Mouse (Mus musculus): ENCODE measurements around the gene Magt1.
"Not testable (repeated sequence)": the region's sequence is repeated elsewhere in the genome, so short reads cannot be mapped to it uniquely, and the experiment has no call there.

Magt1 gene

GRCm38 (mm10) chrX:106011465-106012159 is at the start of gene Magt1:
TSS of gene Magt1 (minus strand) at chrX:106011906.
- CTCF ChIA-PET: interaction anchor here (0.6 kb wide), 1 partner anchor 175 kb away, joined by 3 read pairs; the partner anchor contains the start of gene Pgk1

DNA sequence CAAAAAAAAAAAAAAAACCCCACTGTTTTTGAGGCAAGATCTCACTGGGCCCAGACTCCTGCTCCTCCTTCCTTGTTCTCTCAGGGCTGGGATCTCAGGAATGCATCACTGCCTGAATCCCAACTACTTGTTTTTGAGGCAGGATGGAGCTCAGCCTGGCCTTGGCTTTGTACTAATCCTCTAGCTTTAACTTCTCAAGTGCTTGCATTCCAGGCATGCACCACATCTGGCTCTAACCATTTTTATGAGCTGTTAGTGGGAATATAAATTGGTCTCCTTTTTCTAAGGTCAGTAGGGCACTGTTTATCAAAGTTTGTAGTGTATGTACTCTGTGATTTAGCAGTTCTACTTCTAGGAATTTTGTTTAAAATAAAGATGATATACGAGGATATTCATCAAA is 36.5 kb upstream of the Magt1 start:
- CTCF ChIA-PET: no interaction called here

DNA sequence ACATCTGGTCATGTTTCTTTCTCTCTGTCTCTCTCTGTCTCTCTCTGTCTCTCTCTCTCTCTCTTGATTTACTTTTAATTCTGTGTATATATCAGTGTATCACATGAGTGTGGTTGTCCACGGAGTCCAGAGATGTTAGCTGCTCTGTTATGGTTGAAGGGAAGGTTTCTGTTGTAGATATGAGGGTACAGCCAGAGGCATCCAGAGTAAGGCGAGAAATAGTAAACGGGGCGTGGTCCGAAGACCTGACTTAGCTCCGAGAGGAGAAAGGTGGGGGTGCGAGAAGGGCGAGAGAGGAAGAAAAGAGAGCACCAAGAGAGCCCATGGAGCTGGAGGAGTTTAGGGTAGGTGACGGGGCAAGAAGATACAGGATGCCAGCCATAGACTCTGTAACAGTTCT is 34.2 kb upstream of the Magt1 start:
- CTCF ChIA-PET: no interaction called here

DNA sequence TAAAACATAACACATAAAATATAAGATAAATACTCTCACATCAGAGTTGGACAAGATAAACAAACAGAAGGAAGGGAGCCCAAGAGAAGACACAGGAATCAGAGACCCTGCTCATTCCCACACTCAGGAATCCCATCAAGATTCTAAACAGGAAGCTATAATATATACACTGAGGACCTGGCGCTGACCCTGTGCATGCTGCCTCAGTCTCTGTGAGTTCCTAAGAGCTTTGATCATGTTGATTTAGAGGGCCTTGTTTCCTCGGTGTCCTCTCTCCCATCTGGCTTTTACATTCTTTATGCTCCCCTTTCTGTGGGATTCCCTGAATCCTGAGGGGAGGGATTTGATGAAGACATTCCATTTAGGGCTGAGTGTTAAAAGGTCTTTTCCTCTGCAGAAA is 33.7 kb upstream of the Magt1 start:
- CTCF ChIA-PET: no interaction called here

DNA sequence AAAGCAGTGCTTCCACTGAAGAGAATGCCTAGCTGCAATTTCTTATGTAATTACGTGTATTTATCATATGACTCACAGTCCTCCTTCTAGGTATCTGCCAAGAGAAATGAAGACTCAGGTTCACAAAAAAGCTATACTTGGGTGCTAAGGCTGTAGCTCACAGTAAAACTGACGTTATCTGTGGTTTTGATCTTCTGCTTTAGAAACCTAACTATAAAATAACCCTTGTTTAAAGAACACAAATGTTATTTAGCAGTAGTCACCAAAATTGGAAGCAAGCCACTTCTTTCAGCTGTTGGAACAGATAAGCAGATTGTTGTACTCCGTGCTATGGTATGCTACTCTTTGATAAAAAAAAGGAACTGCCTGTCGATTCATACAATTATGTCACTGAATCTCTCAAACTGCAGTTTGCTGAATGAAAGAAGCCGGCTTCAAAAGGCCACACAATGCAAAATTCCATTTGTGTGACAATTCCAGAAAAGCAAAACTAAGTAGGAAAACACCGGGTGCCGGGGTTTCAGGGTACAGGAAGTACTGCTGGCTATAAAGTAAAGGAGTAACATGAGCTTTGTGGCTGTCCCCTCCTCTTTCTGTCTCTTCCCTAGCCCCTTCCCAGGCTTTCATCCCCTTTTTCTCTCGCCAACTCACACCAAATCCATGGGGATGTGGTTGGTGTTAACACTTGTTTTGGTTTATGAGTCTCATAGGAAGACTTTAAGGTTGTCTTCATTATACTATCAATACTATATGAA is 32.3 kb upstream of the Magt1 start:
- CTCF ChIA-PET: no interaction called here

GRCm38 (mm10) chrX:106037185-106037752 is 25.6 kb upstream of the Magt1 start:
- CTCF ChIA-PET: no interaction called here

DNA sequence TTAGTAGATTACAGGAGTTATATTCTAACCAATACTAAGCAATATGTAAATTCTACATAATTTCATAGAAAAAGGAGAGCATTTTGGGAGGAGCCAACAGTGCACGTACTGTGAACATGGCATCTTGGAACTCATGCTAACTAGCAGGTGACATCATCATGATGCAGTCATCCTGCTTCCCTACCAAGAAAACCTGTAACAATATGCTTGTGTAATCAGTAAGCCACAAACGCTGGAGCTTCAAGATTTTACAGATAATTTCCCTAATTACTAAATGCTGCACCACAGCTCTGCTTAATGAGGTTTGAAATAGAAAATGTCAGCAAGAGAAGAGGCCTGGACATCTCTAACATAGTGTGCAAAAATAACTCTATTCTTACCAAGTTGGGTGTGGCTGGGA is 24.0 kb upstream of the Magt1 start:
- CTCF ChIA-PET: no interaction called here

- CTCF ChIA-PET: no interaction called here
These were observed 19.4 kb upstream of the Magt1 start for GRCm38 (mm10) chrX:106031124-106031523.

DNA sequence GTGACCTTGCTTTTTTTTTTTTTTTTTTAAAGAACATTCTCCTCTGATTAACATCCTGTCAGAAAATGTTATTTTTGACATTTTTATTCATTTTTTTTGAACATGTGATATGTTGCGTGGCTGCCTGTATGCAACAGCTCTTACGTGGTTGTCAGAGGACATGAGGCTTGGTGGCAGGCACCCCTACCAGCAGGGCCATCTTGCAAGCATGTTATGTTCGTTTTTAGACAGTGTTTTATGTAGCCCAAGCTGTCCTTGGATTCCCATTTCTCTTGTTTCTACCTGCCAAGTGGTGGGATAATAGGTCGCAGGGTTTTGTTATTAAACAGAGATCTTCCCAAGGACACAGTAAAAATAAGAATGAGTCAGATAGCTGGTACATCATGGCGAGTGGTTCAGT is 18.5 kb upstream of the Magt1 start:
- CTCF ChIA-PET: interaction anchor here (0.5 to 0.7 kb wide), 2 partner anchors 123 to 140 kb away, joined by 5 to 9 read pairs; no protein-coding TSS in a partner anchor

DNA sequence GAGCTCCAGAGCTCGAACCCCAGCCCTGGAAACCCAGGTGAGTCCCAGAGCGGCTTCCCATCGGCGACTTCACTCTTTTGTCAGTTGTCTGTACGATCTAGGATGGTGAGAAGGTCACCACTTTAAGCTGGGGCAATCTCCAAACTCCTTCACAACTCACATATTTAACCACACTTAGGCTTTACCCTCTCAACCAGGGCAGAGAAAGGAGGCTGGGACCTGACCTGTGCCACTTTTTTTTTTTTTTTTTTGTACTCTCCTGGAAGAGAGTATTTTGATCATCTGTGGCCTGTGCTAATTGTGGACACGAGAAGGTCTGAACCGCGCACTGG is 15.6 kb upstream of the Magt1 start:
- CTCF ChIA-PET: interaction anchor here (0.5 to 0.7 kb wide), 3 partner anchors 12 to 62 kb away, joined by 3 to 9 read pairs (median 8); no protein-coding TSS in a partner anchor

- CTCF ChIA-PET: interaction anchor here (0.5 to 0.7 kb wide), 3 partner anchors 12 to 146 kb away, joined by 3 to 8 read pairs (median 3); no protein-coding TSS in a partner anchor
These were observed 15.0 kb upstream of the Magt1 start, which contains the start of gene Atp7a for GRCm38 (mm10) chrX:106026418-106027342. TSS of gene Atp7a (plus strand) at chrX:106027276.

GRCm38 (mm10) chrX:106017516-106017915 is 5.8 kb upstream of the Magt1 start:
- CTCF ChIA-PET: no interaction called here

- CTCF ChIA-PET: interaction anchor here (0.7 kb wide), 1 partner anchor 88 kb away, joined by 4 read pairs; no protein-coding TSS in a partner anchor
These were observed 5.4 kb upstream of the Magt1 start for GRCm38 (mm10) chrX:106017102-106017501.

DNA sequence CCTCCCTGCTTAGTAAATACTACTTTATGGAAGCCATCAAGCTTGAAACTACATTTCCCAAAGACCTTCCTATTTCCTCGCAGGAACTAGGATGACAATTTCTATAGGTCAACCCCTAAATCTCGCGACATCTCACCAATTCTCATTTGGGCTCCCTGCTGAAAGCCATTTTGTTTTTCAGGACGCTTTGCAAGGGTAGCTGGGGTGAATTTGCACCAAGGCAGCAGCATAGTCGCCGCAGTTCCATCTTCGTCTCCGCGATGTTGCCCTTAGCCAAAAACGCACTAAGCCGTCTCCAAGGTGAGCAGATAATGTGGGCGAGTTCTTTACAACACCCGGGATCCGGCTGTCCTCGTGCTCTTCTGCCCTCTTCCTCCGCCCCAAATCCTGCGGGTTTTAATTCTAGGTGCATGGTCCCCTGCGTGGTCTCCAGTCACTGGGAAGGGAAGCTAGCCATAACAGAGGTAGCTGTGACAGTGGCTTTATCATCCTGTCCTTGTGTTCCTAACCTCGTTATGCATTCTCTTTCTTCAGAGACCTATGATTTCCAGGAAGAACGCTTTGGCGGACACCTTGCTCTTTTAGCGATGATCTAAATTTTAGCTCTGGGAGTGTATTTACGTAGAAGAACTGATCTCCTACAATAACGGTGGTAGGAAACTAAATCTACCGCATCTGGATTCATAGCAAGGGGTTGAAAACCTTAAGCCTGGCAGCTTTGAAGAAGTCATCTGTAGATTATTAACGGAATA is 4.0 kb upstream of the Magt1 start, which contains the start of gene Cox7b:
Gene Cox7b (plus strand): TSS at position 130 of the 752 bp plus-strand sequence.
- CTCF ChIA-PET: no interaction called here

DNA sequence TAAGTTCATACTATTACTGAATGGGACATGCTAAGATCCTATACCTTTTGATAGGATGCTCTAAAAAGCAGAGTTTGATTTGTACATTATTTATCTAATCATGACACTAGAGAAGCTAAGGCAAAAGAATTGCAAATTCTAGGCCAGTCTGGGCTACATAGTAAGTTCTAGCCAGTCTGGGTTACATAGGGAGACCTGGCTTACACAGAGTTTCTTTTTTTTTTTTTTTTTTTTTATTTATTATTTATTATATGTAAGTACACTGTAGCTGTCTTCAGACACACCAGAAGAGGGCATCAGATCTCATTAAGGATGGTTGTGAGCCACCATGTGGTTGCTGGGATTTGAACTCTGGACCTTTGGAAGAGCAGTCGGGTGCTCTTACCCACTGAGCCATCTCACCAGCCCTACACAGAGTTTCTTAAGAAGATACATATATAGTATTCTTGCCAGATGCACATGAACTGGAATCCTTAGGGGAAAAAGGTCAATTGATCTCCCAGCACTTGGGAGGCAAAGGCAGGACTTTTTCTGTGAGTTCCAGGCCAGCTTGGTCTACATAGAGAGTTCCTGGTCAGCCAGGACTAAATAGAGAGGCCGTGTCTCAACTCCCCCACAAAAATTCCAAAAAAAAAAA is 3.2 kb upstream of the Magt1 start:
- CTCF ChIA-PET: interaction anchor here (0.6 kb wide), 1 partner anchor 12 kb away, joined by 3 read pairs; the partner anchor contains the start of gene Atp7a

- CTCF ChIA-PET: no interaction called here
These were observed 1.5 kb upstream of the Magt1 start for GRCm38 (mm10) chrX:106013217-106013616.

- CTCF ChIA-PET: interaction anchor here (0.6 kb wide), 1 partner anchor 174 kb away, joined by 3 read pairs; the partner anchor contains the start of gene Pgk1
These were observed 853 bp upstream of the Magt1 start for GRCm38 (mm10) chrX:106012559-106012958.

GRCm38 (mm10) chrX:106010762-106011161 is 944 bp downstream of the Magt1 start:
- CTCF ChIA-PET: no interaction called here

- CTCF ChIA-PET: interaction anchor here (0.7 kb wide), 1 partner anchor 26 kb away, joined by 9 read pairs; no protein-coding TSS in a partner anchor
These were observed 10.1 kb downstream of the Magt1 start for GRCm38 (mm10) chrX:106001605-106002004.

DNA sequence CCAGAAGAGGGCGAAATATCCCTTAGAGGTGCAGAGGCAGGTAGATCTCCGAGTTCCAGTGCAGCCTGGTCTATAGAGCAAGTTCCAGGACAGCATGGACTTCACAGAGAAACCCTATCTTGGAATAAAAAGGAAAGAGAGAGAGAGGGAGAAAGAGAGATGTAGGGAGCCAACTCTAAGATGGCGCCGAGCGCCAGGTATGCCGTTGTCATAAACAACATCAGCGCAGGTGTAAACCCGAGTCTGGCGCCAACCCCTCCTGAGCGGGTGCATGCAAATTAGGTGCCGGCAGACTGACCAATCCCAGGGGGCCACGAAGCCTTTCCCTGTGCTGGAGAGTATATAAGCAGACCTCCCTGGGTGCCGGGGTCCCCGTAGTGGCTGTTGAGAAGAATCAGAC is 54.6 kb downstream of the Magt1 start:
- CTCF ChIA-PET: not testable (repeated sequence)

Data from spleen, embryonic (tissue).